In the genomic region with DNA sequence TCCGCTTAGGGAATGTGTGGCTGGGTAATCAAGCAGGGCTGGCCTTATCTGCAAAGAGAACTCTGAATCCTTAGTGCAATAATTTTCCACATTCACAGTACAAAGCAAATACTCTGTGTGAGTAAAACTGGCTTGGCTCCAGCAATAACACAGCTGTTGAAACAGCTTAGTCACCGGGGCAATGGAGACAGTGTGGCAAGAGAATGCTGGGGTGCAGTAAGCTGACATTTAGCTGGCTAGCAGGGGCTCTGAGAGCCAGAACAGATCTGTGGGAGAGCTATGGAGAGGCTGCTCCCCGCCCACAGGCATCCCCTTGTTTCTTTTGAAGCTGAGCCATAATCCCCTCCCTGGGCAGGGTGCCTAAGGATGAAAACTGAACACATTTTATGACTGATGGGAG, we compare ENCODE assay signal across 8 mouse cellular contexts. TPM values are rescaled to one million over a fixed set of nuclear protein-coding genes. Genes with fewer than 3 reads are reported as not detected.
DNase-seq lines count a peak whose midpoint lies in the region; ATAC-seq and TF ChIP-seq lines count a peak whose summit lies in the region.
"Had no signal": no experiment of that assay in that cellular context is flagged by ENCODE, and none has a peak within 500 bp of the region (broad histone marks: within the 10 kb centered on the region; RNA-seq: fewer than 3 reads in every experiment).

No protein-coding gene starts in this region.

- H3K9ac ChIP-seq in forebrain, embryonic 13.5 days: no peak overlapping the region
- H3K9ac ChIP-seq in heart, embryonic 14.5 days (ENCODE audit: low read length): no peak overlapping the region
- no peak overlapping the region for H3K9ac ChIP-seq in kidney, postnatal 0 days (ENCODE audit: low read depth, low read length)
- H3K9ac ChIP-seq in limb, embryonic 15.5 days: no peak overlapping the region

- H3K27ac ChIP-seq in forebrain, embryonic 13.5 days: peak overlapping the region; percentile 80
- H3K27ac ChIP-seq in heart, embryonic 14.5 days (replicated peaks in 1 of 2; ENCODE audit: control insufficient read depth in 1 of 2, insufficient read depth in 1 of 2, low read depth in 2 of 2, low read length in 2 of 2): peak overlapping the region; percentile 88 to 91
- H3K27ac ChIP-seq in kidney, postnatal 0 days: 0 out of 2 replicates have a peak overlapping the region, but pooled peaks have one; percentile 58
- peak overlapping the region; percentile 64 for H3K27ac ChIP-seq in limb, embryonic 15.5 days

- 4% methylated on average over 3 of the region's 3 CpGs for WGBS in forebrain, embryonic 13.5 days
- 3% methylated on average over 3 of the region's 3 CpGs for WGBS in heart, embryonic 14.5 days
- WGBS in kidney, postnatal 0 days: 4% methylated on average over 3 of the region's 3 CpGs
- 8% methylated on average over 3 of the region's 3 CpGs for WGBS in limb, embryonic 15.5 days

- H3K27me3 ChIP-seq in forebrain, embryonic 13.5 days: peaks cover 10% of the 10 kb centered on the region; the same call in 1 of the 2 replicates
- no peaks in the 10 kb centered on the region for H3K27me3 ChIP-seq in heart, embryonic 14.5 days (ENCODE audit: control insufficient read depth, insufficient read depth, low read length)
- H3K27me3 ChIP-seq in kidney, postnatal 0 days (ENCODE audit: insufficient read depth, low read length): no peaks in the 10 kb centered on the region
- no peaks in the 10 kb centered on the region for H3K27me3 ChIP-seq in limb, embryonic 15.5 days

- peak; percentile 4 for DNase-seq in cerebellum, adult 9-10 months
- peak; percentile 85 for DNase-seq in kidney, postnatal 0 days (ENCODE audit: low spot score)
- DNase-seq in neural tube, embryonic 10.5 days (ENCODE audit: extremely low spot score, low spot score): peak; percentile 61
- DNase-seq in urinary bladder, postnatal 10 days (ENCODE audit: low spot score): peak; percentile 15

- H3K4me3 ChIP-seq in forebrain, embryonic 13.5 days: no peak overlapping the region
- no peak overlapping the region for H3K4me3 ChIP-seq in heart, embryonic 14.5 days (ENCODE audit: control insufficient read depth in 1 of 2, insufficient read depth in 1 of 2, low read depth in 1 of 2, low read length in 2 of 2)
- H3K4me3 ChIP-seq in kidney, postnatal 0 days (replicated peaks; ENCODE audit: low read depth, low read length): no peak overlapping the region
- H3K4me3 ChIP-seq in limb, embryonic 15.5 days: no peak overlapping the region
- H3K4me3 ChIP-seq: erythroblast, embryonic 14.5 days had no signal

- peak overlapping the region; percentile 28; the same call in 1 of the 2 replicates for H3K4me2 ChIP-seq in forebrain, embryonic 13.5 days
- peak overlapping the region; percentile 43 for H3K4me2 ChIP-seq in heart, embryonic 14.5 days (ENCODE audit: low read length)
- H3K4me2 ChIP-seq in kidney, postnatal 0 days (ENCODE audit: low read length): no peak overlapping the region
- H3K4me2 ChIP-seq in limb, embryonic 15.5 days: 0 out of 2 replicates have a peak overlapping the region, but pooled peaks have one; percentile 0

- TF ChIP-seq CTCF in kidney, postnatal 0 days (IDR thresholded peaks at IDR 0.05; ENCODE audit: low read depth): no peak

- peaks cover 21% of the 10 kb centered on the region for H3K4me1 ChIP-seq in forebrain, embryonic 13.5 days
- peaks cover 6 to 43% of the 10 kb centered on the region in 2 experiments for H3K4me1 ChIP-seq in heart, embryonic 14.5 days (ENCODE audit: control insufficient read depth in 2 of 2, insufficient read depth in 2 of 2, low read length in 2 of 2)
- peaks cover 3% of the 10 kb centered on the region; the same call in 1 of the 2 replicates for H3K4me1 ChIP-seq in kidney, postnatal 0 days (replicated peaks; ENCODE audit: insufficient read depth, low read length)
- peaks cover 14% of the 10 kb centered on the region for H3K4me1 ChIP-seq in limb, embryonic 15.5 days

- ATAC-seq in forebrain, embryonic 13.5 days: peak; percentile 95
- peak; percentile 89 for ATAC-seq in heart, embryonic 14.5 days (ENCODE audit: insufficient number of reproducible peaks, insufficient read depth, low FRiP score, low read depth)
- ATAC-seq in kidney, postnatal 0 days (replicated peaks; ENCODE audit: low FRiP score, low read depth): peak; percentile 81
- peak; percentile 80 for ATAC-seq in limb, embryonic 15.5 days (ENCODE audit: insufficient number of reproducible peaks, low FRiP score, low TSS enrichment, low read depth)

- H3K36me3 ChIP-seq in forebrain, embryonic 13.5 days (ENCODE audit: poor library complexity, severe bottlenecking): no peaks in the 10 kb centered on the region
- 0 out of 2 replicates have a peak, but pooled peaks cover 3% of the 10 kb centered on the region for H3K36me3 ChIP-seq in heart, embryonic 14.5 days (ENCODE audit: control insufficient read depth, insufficient read depth, low read length)
- H3K36me3 ChIP-seq in kidney, postnatal 0 days (ENCODE audit: insufficient read depth, low read length): no peaks in the 10 kb centered on the region
- no peaks in the 10 kb centered on the region; the same call in 1 of the 2 replicates for H3K36me3 ChIP-seq in limb, embryonic 15.5 days

- no peaks in the 10 kb centered on the region for H3K9me3 ChIP-seq in forebrain, embryonic 13.5 days (replicated peaks)
- H3K9me3 ChIP-seq in heart, embryonic 14.5 days (ENCODE audit: control insufficient read depth, low read length): no peaks in the 10 kb centered on the region
- no peaks in the 10 kb centered on the region for H3K9me3 ChIP-seq in kidney, postnatal 0 days (replicated peaks; ENCODE audit: low read length)
- H3K9me3 ChIP-seq in limb, embryonic 15.5 days: no peaks in the 10 kb centered on the region

RNA-seq across cellular contexts. Expression of a gene that starts 45.8 kb away (rescaled TPM):
- 41.1 and 51.9 TPM in 2 replicates for polyA plus RNA-seq in forebrain, embryonic 13.5 days (2015; fragmentation: Nextera tagmentation; extraction: Ambion mirVana)
- polyA plus RNA-seq in heart, embryonic 14.5 days (2014; fragmentation: Nextera tagmentation; extraction: Ambion mirVana): 150 TPM in 2 replicates
- polyA plus RNA-seq in kidney, postnatal 0 days (2015; fragmentation: Nextera tagmentation; extraction: Ambion mirVana): 146 and 160 TPM in 2 replicates
- 182 and 198 TPM in 2 replicates for polyA plus RNA-seq in limb, embryonic 15.5 days (2015; fragmentation: Nextera tagmentation; extraction: Ambion mirVana)

Comparison
In these comparisons a context has a peak if more than half of its experiments do, and no peak if none do; other contexts are left out.
1. DNase-seq: peak in every context shown above with its lines; median percentile 85 in kidney, postnatal 0 days; 61 in neural tube, embryonic 10.5 days; 15 in urinary bladder, postnatal 10 days; 4 in cerebellum, adult 9-10 months.